Mouse (Mus musculus): ENCODE results near the gene Dap3. TPM values are rescaled to one million over a fixed set of nuclear protein-coding genes. Genes with fewer than 3 reads are reported as not detected.
"Not testable (repeated sequence)": the region's sequence is repeated elsewhere in the genome, so short reads cannot be mapped to it uniquely, and the experiment has no call there.

Dap3 gene
- 97.2 and 175 TPM in 2 replicates for polyA plus RNA-seq (2011; ENCODE audit: insufficient read depth, insufficient read length, low replicate concordance, missing spikeins)

DNA sequence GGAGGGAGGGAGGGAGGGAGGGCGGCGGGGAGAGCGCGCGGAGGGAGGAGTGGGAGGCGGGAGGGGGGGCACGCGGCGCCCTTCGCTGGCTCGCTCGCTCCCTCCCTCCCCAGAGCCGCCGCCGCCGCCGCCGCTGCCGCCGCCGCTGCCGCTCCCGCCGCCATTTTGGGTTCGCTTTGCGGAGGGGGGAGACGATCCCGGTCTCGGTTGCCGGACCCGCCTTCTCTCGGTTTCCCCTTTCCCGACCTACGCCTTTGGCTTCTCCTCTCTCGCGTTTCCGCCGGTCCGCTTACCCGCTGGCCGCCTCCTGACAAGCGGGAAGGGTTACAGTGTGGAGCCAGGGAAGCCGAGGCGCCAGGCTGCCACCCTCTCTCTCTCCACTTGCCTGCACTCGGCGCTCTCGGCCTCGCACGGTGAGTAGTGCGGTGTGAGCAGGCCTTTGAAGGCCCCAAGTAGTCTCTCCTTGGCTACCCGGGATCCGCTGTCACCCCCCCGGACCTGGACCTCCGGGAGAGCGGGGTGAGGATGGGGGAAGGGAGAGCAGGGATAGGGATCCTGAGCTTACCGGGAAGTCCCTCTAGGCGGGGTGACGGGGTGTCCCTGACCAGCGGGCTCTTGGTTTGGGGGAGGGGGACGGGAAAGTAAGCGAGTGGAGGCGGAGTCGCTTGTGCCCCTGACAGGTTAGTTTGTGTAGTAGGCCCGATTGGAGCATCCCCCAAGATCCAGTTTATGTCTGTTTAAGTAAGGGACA lies at the start of gene Dap3, which contains the start of gene Ash1l:
TSS of gene Dap3 (minus strand) at position 606 of the 751 bp plus-strand sequence.
TSS of gene Ash1l (plus strand) at position 47 of the 751 bp plus-strand sequence.
- Histone ChIP-seq H3K27ac (ENCODE audit: control insufficient read depth, insufficient read depth, low read depth, low read length, poor library complexity) (peak within 1 kb of the TSS; percentile 96), H3K4me3 (replicated peaks; ENCODE audit: control insufficient read depth, low read depth, low read length) (peak within 1 kb of the TSS; percentile 83), H3K4me1 (ENCODE audit: control insufficient read depth, insufficient read depth, low read length) (no peaks in the 10 kb centered on the region; the same call in 1 of the 2 replicates)
- under 1% methylated on average over 56 of the region's 64 CpGs for WGBS
- peak; percentile 71; the same call in 1 of the 2 replicates for TF ChIP-seq POLR2A (IDR thresholded peaks at IDR 0.05; ENCODE audit: borderline replicate concordance, control insufficient read depth, low read depth, low read length)
- 0 out of 2 replicates have a peak, but pooled peaks have one; percentile 30 for TF ChIP-seq CTCF (IDR thresholded peaks at IDR 0.05; ENCODE audit: control insufficient read depth, insufficient read depth, low read length)

DNA sequence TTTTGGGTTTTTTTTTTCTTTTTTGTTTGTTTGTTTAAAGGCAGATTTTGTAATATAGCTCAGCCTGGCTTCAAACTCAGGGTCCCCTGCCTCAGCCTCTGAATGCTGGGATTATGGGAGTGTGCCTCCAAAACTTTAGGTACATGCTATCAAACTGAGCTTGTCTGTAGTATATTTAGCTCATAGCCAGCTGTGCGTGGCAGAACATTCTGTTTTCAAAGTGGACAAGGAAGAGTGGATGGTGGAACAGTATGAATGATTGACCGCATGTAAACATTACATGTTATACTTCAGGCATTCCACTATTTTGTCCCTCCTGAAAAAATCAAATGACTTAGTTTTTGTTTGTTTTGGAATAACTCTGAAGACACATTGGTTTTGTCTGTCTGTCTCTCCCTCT lies 41.8 kb upstream of the Dap3 start:
- no peak overlapping the region for H3K27ac ChIP-seq (ENCODE audit: control insufficient read depth, insufficient read depth, low read depth, low read length, poor library complexity)

DNA sequence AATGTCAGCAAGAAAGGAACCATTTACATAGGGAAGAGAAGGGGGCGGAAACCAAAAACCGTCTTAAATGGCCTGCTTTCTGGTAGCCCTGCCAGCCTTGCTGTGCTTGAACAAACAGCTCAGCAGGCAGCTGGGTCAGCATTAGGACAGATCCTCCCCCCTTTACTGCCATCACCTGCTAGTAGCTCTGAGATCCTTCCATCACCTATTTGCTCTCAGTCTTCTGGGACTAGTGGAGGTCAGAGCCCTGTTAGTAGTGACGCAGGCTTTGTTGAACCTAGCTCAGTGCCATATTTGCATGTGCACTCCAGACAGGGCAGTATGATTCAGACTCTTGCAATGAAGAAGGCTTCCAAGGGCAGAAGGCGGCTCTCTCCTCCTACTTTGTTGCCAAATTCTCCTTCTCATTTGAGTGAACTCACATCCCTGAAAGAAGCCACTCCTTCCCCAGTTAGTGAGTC lies 33.0 kb upstream of the Dap3 start:
- no peak overlapping the region for H3K27ac ChIP-seq (ENCODE audit: control insufficient read depth, insufficient read depth, low read depth, low read length, poor library complexity)
- no peak for TF ChIP-seq CTCF (IDR thresholded peaks at IDR 0.05; ENCODE audit: control insufficient read depth, insufficient read depth, low read length)
- no peak for TF ChIP-seq POLR2A (IDR thresholded peaks at IDR 0.05; ENCODE audit: borderline replicate concordance, control insufficient read depth, low read depth, low read length)
- WGBS: 89% methylated on average over 4 of the region's 4 CpGs
- H3K4me1 ChIP-seq (ENCODE audit: control insufficient read depth, insufficient read depth, low read length): no peaks in the 10 kb centered on the region
- H3K4me3 ChIP-seq (replicated peaks; ENCODE audit: control insufficient read depth, low read depth, low read length): no peak overlapping the region

More for the DNA sequence above, 41.8 kb upstream of the Dap3 start:
- Histone ChIP-seq H3K4me3 (replicated peaks; ENCODE audit: control insufficient read depth, low read depth, low read length) (no peak overlapping the region), H3K4me1 (ENCODE audit: control insufficient read depth, insufficient read depth, low read length) (no peaks in the 10 kb centered on the region)
- TF ChIP-seq POLR2A (IDR thresholded peaks at IDR 0.05; ENCODE audit: borderline replicate concordance, control insufficient read depth, low read depth, low read length): no peak
- TF ChIP-seq CTCF (IDR thresholded peaks at IDR 0.05; ENCODE audit: control insufficient read depth, insufficient read depth, low read length): no peak
- WGBS: 89% methylated on average over 2 of the region's 2 CpGs

DNA sequence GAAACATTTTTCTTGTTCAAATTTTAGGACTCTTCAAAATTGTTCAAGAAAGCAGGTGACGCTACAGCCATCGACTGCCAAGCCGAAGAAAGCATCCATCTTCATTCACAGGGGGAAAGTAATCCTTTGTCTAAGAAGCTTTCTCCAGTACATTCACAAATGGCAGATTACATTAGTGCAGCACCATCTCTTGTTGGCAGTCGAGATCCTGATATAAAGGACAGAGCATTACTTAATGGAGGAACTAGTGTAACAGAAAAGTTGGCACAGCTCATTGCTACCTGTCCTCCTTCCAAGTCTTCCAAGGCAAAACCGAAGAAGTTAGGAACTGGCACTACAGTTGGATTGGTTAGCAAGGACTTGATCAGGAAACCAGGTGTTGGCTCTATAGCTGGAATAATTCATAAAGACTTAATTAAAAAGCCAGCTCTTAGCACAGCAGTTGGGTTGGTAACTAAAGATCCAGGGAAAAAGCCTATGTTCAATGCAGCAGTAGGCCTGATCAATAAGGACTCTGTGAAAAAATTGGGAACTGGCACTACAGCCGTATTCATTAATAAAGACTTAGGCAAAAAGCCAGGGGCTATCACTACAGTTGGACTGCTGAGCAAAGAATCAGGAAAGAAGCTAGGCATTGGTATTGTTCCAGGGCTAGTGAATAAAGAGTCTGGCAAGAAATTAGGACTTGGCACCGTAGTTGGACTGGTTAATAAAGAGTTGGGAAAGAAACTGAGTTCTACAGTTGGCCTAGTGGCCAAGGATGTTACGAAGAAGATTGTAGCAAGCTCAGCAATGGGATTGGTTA lies 30.4 kb upstream of the Dap3 start:
- H3K27ac ChIP-seq (ENCODE audit: control insufficient read depth, insufficient read depth, low read depth, low read length, poor library complexity): no peak overlapping the region
- no peak for TF ChIP-seq POLR2A (IDR thresholded peaks at IDR 0.05; ENCODE audit: borderline replicate concordance, control insufficient read depth, low read depth, low read length)
- no peak for TF ChIP-seq CTCF (IDR thresholded peaks at IDR 0.05; ENCODE audit: control insufficient read depth, insufficient read depth, low read length)
- 93% methylated on average over 8 of the region's 8 CpGs for WGBS
- H3K4me1 ChIP-seq (ENCODE audit: control insufficient read depth, insufficient read depth, low read length): no peaks in the 10 kb centered on the region
- no peak overlapping the region for H3K4me3 ChIP-seq (replicated peaks; ENCODE audit: control insufficient read depth, low read depth, low read length)

DNA sequence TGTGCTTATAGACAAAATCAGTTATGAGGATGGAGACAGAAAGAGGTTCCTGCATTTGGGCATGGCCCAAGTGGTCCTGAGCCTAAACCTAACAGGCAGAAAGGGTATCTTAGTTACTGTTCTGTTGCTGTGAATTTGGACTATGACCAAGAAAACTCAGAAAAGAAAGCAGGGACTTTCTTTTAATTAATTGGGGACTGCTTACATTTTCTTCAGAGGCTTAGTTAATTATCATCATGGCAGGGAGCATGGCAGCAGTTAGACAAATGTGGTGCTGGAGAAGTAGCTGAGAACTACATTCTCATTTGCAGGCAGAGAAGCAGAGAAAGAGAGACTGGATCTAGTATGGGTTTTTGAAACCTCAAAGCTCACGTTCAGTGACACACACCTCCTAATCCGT lies 24.0 kb upstream of the Dap3 start:
- no peak for TF ChIP-seq POLR2A (IDR thresholded peaks at IDR 0.05; ENCODE audit: borderline replicate concordance, control insufficient read depth, low read depth, low read length)
- TF ChIP-seq CTCF (IDR thresholded peaks at IDR 0.05; ENCODE audit: control insufficient read depth, insufficient read depth, low read length): no peak
- WGBS: 90% methylated on average over 2 of the region's 2 CpGs
- no peak overlapping the region for H3K27ac ChIP-seq (ENCODE audit: control insufficient read depth, insufficient read depth, low read depth, low read length, poor library complexity)
- H3K4me3 ChIP-seq (replicated peaks; ENCODE audit: control insufficient read depth, low read depth, low read length): no peak overlapping the region
- H3K4me1 ChIP-seq (ENCODE audit: control insufficient read depth, insufficient read depth, low read length): no peaks in the 10 kb centered on the region

DNA sequence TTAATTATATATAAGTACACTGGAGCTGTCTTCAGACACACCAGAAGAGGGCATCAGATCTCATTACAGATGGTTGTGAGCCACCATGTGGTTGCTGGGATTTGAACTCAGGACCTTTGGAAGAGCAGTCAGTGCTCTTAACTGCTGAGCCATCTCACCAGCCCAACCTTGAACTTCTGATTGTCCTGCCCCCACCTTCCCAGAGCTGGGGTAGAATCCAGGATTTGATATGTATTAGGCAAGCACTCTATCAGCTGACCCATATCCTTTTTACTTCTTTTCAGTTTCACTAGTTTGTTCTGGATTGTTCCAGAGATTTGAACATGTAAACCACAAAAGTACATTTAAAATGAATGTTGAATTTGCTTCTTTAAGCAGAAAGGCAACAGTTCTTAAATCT lies 12.2 kb upstream of the Dap3 start:
- not testable (repeated sequence) for H3K4me3 ChIP-seq (replicated peaks; ENCODE audit: control insufficient read depth, low read depth, low read length); H3K27ac ChIP-seq (ENCODE audit: control insufficient read depth, insufficient read depth, low read depth, low read length, poor library complexity); H3K4me1 ChIP-seq (ENCODE audit: control insufficient read depth, insufficient read depth, low read length)

DNA sequence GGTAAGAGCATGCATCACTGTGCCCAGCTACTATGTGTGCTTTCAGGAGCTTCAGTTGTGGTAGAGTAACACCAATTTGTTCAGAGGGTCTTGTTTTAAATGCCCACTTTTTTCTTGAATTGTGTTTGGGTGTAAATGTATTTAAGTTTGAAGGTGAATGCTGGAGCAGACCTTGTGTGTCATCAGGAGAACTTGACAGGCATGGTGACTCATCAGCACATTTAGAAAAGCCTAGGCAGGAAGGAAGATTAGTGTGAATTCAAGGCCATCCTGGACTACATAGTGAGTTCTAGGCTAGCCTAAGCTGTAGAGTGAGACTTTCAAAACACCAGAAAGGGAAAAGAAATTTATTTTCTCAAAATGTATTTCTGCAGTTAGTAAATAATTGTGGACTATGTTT lies 2.8 kb upstream of the Dap3 start:
- H3K27ac ChIP-seq (ENCODE audit: control insufficient read depth, insufficient read depth, low read depth, low read length, poor library complexity): no peak overlapping the region
- no peak for TF ChIP-seq POLR2A (IDR thresholded peaks at IDR 0.05; ENCODE audit: borderline replicate concordance, control insufficient read depth, low read depth, low read length)
- no peak for TF ChIP-seq CTCF (IDR thresholded peaks at IDR 0.05; ENCODE audit: control insufficient read depth, insufficient read depth, low read length)
- no peak overlapping the region for H3K4me3 ChIP-seq (replicated peaks; ENCODE audit: control insufficient read depth, low read depth, low read length)
- no peaks in the 10 kb centered on the region; the same call in 1 of the 2 replicates for H3K4me1 ChIP-seq (ENCODE audit: control insufficient read depth, insufficient read depth, low read length)

DNA sequence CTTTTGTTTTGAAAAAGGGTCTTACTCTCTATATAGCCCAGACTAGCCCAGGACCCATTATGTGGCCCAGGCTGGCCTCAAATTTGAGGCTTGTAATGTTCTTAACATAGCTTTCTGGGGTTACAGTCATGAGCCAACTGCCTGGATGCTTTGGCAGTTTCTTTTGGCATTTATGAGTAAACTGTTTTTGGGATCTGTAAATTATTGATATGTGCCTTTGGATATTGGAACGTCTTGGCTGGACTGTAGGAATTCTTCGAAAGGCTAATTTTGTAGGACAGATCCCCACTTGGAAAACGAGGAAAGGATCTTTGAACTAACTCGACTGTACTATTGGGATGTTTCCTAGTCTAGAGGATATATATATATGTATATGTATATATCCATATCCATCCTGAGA lies 2.3 kb upstream of the Dap3 start:
- 81% methylated on average over 4 of the region's 4 CpGs for WGBS
- no peak overlapping the region for H3K27ac ChIP-seq (ENCODE audit: control insufficient read depth, insufficient read depth, low read depth, low read length, poor library complexity)

More for the DNA sequence above, 2.3 kb upstream of the Dap3 start:
- no peaks in the 10 kb centered on the region; the same call in 1 of the 2 replicates for H3K4me1 ChIP-seq (ENCODE audit: control insufficient read depth, insufficient read depth, low read length)
- TF ChIP-seq CTCF (IDR thresholded peaks at IDR 0.05; ENCODE audit: control insufficient read depth, insufficient read depth, low read length) (no peak), POLR2A (IDR thresholded peaks at IDR 0.05; ENCODE audit: borderline replicate concordance, control insufficient read depth, low read depth, low read length) (no peak)
- no peak overlapping the region for H3K4me3 ChIP-seq (replicated peaks; ENCODE audit: control insufficient read depth, low read depth, low read length)
